Mouse (Mus musculus) liver, embryonic 15.5 days (tissue): ENCODE measurements around the gene Nell2. TPM values are rescaled to one million over a fixed set of nuclear protein-coding genes. Genes with fewer than 3 reads are reported as not detected.
A peak's percentile ranks its signal among the peaks of the same experiment; 100 is the strongest.

ENCODE experiments used
- ATAC-seq: fragments of 200-750 bp; cut with Nextera tagmentation; 2 replicates; pipeline ENCODE4 v1.8.0; 2017; ENCODE audit warnings: moderate number of reproducible peaks, mild to moderate bottlenecking, moderate library complexity; ENCODE audit not compliant: insufficient read depth
- H3K27ac ChIP-seq: fragments of 300-500 bp; sonication (generic); replicated peaks from 2 replicates; pipeline ENCODE4 v1.5.1; 2015; ENCODE audit warnings: mild to moderate bottlenecking, inconsistent platforms
- H3K27me3 ChIP-seq: fragments of 300-500 bp; sonication (generic); 2 replicates; pipeline ENCODE4 v1.6.1; 2015; ENCODE audit warnings: mild to moderate bottlenecking, inconsistent platforms
- H3K36me3 ChIP-seq: fragments of 300-500 bp; sonication (generic); replicated peaks from 2 replicates; pipeline ENCODE4 v1.6.1; 2015; ENCODE audit warnings: moderate library complexity, mild to moderate bottlenecking, inconsistent platforms
- H3K4me1 ChIP-seq: fragments of 300-500 bp; sonication (generic); replicated peaks from 2 replicates; pipeline ENCODE4 v1.6.1; 2015; ENCODE audit warnings: inconsistent platforms
- H3K4me2 ChIP-seq: fragments of 300-500 bp; sonication (generic); 2 replicates; pipeline ENCODE4 v1.6.1; 2015; ENCODE audit warnings: moderate library complexity, mild to moderate bottlenecking, inconsistent platforms
- H3K4me3 ChIP-seq: fragments of 300-500 bp; sonication (generic); replicated peaks from 2 replicates; pipeline ENCODE4 v1.5.1; 2015; ENCODE audit warnings: mild to moderate bottlenecking, inconsistent platforms
- H3K9ac ChIP-seq: fragments of 300-500 bp; sonication (generic); 2 replicates; pipeline ENCODE4 v1.6.1; 2015; ENCODE audit warnings: moderate library complexity, mild to moderate bottlenecking, inconsistent platforms
- H3K9me3 ChIP-seq: fragments of 300-500 bp; sonication (generic); replicated peaks from 2 replicates; pipeline ENCODE4 v1.6.1; 2016; ENCODE audit warnings: inconsistent platforms
- WGBS: fragments of 180-500 bp; shearing (Covaris S2); methylation state at CpG from one replicate; pipeline ENCODE4 v1.1.7; 2015; ENCODE audit warnings: mixed read lengths; ENCODE audit not compliant: insufficient replicate concordance; 5-methylcytosine and 5-hydroxymethylcytosine counted together
- polyA plus RNA-seq: library from polyadenylated mRNA; unstranded; fragments of >200 nt; fragmentation: Nextera tagmentation; extraction: Ambion mirVana; gene quantifications from 2 replicates; pipeline ENCODE4 v1.2.1, GENCODE M21; 2015

The Nell2 gene
- 0.35 and 0.36 TPM in 2 replicates for polyA plus RNA-seq

- WGBS = under 1% methylated on average over 93 of the region's 95 CpGs
- Histone ChIP-seq H3K36me3 (no peaks in the 10 kb centered on the region), H3K4me3 (peak within 1 kb of the TSS; percentile 11; the same call in 1 of the 2 replicates), H3K4me2 (peak within 1 kb of the TSS; percentile 30), H3K27ac (no peak within 1 kb of the TSS), H3K9ac (no peak within 1 kb of the TSS), H3K27me3 (peaks cover 42% of the 10 kb centered on the region), H3K4me1 (no peaks in the 10 kb centered on the region), H3K9me3 (no peaks in the 10 kb centered on the region)
- ATAC-seq = no peak
These were observed at the start of gene Nell2 for GRCm38 (mm10) chr15:95527948-95528861. Nell2 (minus strand) TSS chr15:95528559.

- no peaks in the 10 kb centered on the region for H3K9me3 ChIP-seq
- H3K4me1 ChIP-seq = no peaks in the 10 kb centered on the region
- no peak overlapping the region for H3K4me3 ChIP-seq
- no peak overlapping the region for H3K27ac ChIP-seq
- H3K36me3 ChIP-seq = no peaks in the 10 kb centered on the region
- H3K9ac ChIP-seq = no peak overlapping the region
- no peak overlapping the region for H3K4me2 ChIP-seq
- WGBS = 11% methylated on average over 5 of the region's 5 CpGs
- no peak for ATAC-seq
- no peaks in the 10 kb centered on the region for H3K27me3 ChIP-seq
These were observed 46.3 kb upstream of the Nell2 start for GRCm38 (mm10) chr15:95574661-95575060.

- Histone ChIP-seq H3K4me3 (no peak overlapping the region), H3K27ac (no peak overlapping the region), H3K9ac (no peak overlapping the region), H3K4me2 (no peak overlapping the region), H3K4me1 (no peaks in the 10 kb centered on the region), H3K36me3 (no peaks in the 10 kb centered on the region), H3K27me3 (no peaks in the 10 kb centered on the region), H3K9me3 (no peaks in the 10 kb centered on the region)
- 64% methylated on average over 6 of the region's 6 CpGs for WGBS
- no peak for ATAC-seq
These were observed 41.2 kb upstream of the Nell2 start for GRCm38 (mm10) chr15:95569606-95570005.

DNA sequence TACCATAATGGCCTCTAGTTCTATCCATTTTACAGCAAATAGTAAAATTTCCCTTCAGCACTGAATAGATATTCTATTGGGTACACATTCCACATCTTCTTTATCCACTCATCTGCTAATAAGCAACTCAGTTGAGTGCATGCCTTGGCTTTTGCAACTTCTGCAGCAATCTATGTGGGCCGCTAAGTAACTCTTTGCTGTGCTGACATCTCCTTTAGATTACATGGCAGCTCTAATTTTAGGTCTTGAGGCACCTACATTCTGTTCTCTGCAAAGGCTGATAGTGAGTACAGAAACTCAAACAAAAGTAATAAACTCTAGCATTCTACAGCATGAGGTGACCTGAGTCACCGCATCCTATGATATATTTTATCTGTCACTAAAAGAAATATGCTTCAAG, 36.8 kb upstream of the Nell2 start:
- no peak overlapping the region for H3K27ac ChIP-seq
- no peaks in the 10 kb centered on the region for H3K9me3 ChIP-seq
- no peaks in the 10 kb centered on the region for H3K4me1 ChIP-seq
- ATAC-seq = no peak
- H3K4me2 ChIP-seq = no peak overlapping the region
- H3K9ac ChIP-seq = no peak overlapping the region
- WGBS = 81% methylated on average over 2 of the region's 2 CpGs
- H3K4me3 ChIP-seq = no peak overlapping the region
- H3K27me3 ChIP-seq = no peaks in the 10 kb centered on the region
- H3K36me3 ChIP-seq = no peaks in the 10 kb centered on the region

- Histone ChIP-seq H3K9me3 (no peaks in the 10 kb centered on the region), H3K9ac (no peak overlapping the region), H3K4me3 (no peak overlapping the region), H3K4me2 (no peak overlapping the region), H3K4me1 (no peaks in the 10 kb centered on the region), H3K27ac (no peak overlapping the region), H3K36me3 (no peaks in the 10 kb centered on the region), H3K27me3 (no peaks in the 10 kb centered on the region)
- WGBS = 61% methylated on average over 5 of the region's 5 CpGs
- ATAC-seq = no peak
These were observed 32.9 kb upstream of the Nell2 start for GRCm38 (mm10) chr15:95561303-95561702.

GRCm38 (mm10) chr15:95550011-95550410, 21.7 kb upstream of the Nell2 start:
- Histone ChIP-seq H3K27ac (no peak overlapping the region), H3K9ac (no peak overlapping the region), H3K4me1 (no peaks in the 10 kb centered on the region), H3K9me3 (no peaks in the 10 kb centered on the region), H3K4me2 (no peak overlapping the region), H3K36me3 (no peaks in the 10 kb centered on the region), H3K27me3 (no peaks in the 10 kb centered on the region), H3K4me3 (no peak overlapping the region)
- WGBS = 58% methylated on average over 5 of the region's 5 CpGs
- no peak for ATAC-seq

- Histone ChIP-seq H3K4me3 (no peak overlapping the region), H3K36me3 (no peaks in the 10 kb centered on the region), H3K4me2 (no peak overlapping the region), H3K9ac (no peak overlapping the region), H3K27ac (no peak overlapping the region), H3K9me3 (0 out of 2 replicates have a peak, but pooled peaks cover 3% of the 10 kb centered on the region), H3K27me3 (no peaks in the 10 kb centered on the region), H3K4me1 (no peaks in the 10 kb centered on the region)
- 51% methylated on average over 6 of the region's 6 CpGs for WGBS
- ATAC-seq = no peak
These were observed 14.3 kb upstream of the Nell2 start for GRCm38 (mm10) chr15:95542632-95543031.

GRCm38 (mm10) chr15:95536724-95537123, 8.4 kb upstream of the Nell2 start:
- H3K4me1 ChIP-seq = no peaks in the 10 kb centered on the region
- H3K4me2 ChIP-seq = no peak overlapping the region
- 58% methylated on average over 4 of the region's 4 CpGs for WGBS
- ATAC-seq = no peak
- no peak overlapping the region for H3K27ac ChIP-seq
- no peak overlapping the region for H3K9ac ChIP-seq
- no peaks in the 10 kb centered on the region for H3K27me3 ChIP-seq
- no peaks in the 10 kb centered on the region for H3K36me3 ChIP-seq
- H3K9me3 ChIP-seq = 0 out of 2 replicates have a peak, but pooled peaks cover 3% of the 10 kb centered on the region
- H3K4me3 ChIP-seq = no peak overlapping the region

GRCm38 (mm10) chr15:95536230-95536629, 7.9 kb upstream of the Nell2 start:
- Histone ChIP-seq H3K4me3 (no peak overlapping the region), H3K27ac (no peak overlapping the region), H3K4me1 (no peaks in the 10 kb centered on the region), H3K4me2 (no peak overlapping the region), H3K27me3 (no peaks in the 10 kb centered on the region), H3K9me3 (0 out of 2 replicates have a peak, but pooled peaks cover 3% of the 10 kb centered on the region), H3K9ac (no peak overlapping the region), H3K36me3 (no peaks in the 10 kb centered on the region)
- ATAC-seq = no peak
- WGBS = 59% methylated on average over 4 of the region's 4 CpGs

GRCm38 (mm10) chr15:95534644-95535043, 6.3 kb upstream of the Nell2 start:
- 0 out of 2 replicates have a peak, but pooled peaks cover 3% of the 10 kb centered on the region for H3K9me3 ChIP-seq
- no peaks in the 10 kb centered on the region for H3K36me3 ChIP-seq
- no peak overlapping the region for H3K27ac ChIP-seq
- no peak overlapping the region for H3K4me3 ChIP-seq
- 0 out of 2 replicates have a peak, but pooled peaks cover 6% of the 10 kb centered on the region for H3K27me3 ChIP-seq
- no peaks in the 10 kb centered on the region for H3K4me1 ChIP-seq
- H3K4me2 ChIP-seq = no peak overlapping the region
- no peak for ATAC-seq
- no peak overlapping the region for H3K9ac ChIP-seq
- 73% methylated on average over 6 of the region's 6 CpGs for WGBS

DNA sequence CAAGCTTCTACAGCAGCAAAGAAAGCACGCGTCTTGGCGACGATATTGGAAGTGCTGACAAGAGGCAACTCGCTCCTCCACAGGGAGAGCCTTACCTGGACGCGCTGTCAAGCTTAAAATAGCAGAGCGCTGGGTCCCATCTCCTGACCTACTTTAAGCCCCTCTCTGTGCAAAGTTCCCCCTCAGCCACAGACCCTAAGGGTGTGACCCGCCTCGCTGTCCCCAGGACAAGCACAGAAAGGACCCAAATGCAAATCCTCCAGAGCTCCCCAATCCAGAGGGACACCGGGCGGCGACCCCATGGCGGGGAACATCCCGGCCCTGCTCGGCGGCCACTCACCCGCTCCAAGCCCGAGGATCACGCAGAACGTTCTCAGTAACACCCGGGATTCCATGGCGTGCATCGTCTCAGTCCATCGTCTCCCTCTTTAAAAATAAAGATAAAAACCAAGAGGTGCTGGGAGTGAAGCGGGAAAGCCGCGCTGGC, 855 bp downstream of the Nell2 start:
- no peak overlapping the region for H3K9ac ChIP-seq
- under 1% methylated on average over 28 of the region's 28 CpGs for WGBS
- no peaks in the 10 kb centered on the region for H3K4me1 ChIP-seq
- no peaks in the 10 kb centered on the region for H3K9me3 ChIP-seq
- peak overlapping the region; percentile 11; the same call in 1 of the 2 replicates for H3K4me3 ChIP-seq
- H3K4me2 ChIP-seq = peak overlapping the region; percentile 30
- ATAC-seq = no peak
- peaks cover 42% of the 10 kb centered on the region for H3K27me3 ChIP-seq
- H3K36me3 ChIP-seq = no peaks in the 10 kb centered on the region
- H3K27ac ChIP-seq = no peak overlapping the region
